Mouse (Mus musculus) liver, adult 2 months (tissue): Measurements from ENCODE around the gene Rap1gds1.

ENCODE experiments used
- CTCF ChIP-seq: fragments of 200-500 bp; IDR thresholded peaks from 2 replicates; pipeline ENCODE4 v1.5.1; 2011; ENCODE audit warnings: low read depth, low read length, control low read depth
- POLR2A ChIP-seq: fragments of 200-500 bp; IDR thresholded peaks from 2 replicates; pipeline ENCODE4 v1.6.1; 2011; ENCODE audit warnings: low read length, control low read depth; ENCODE audit not compliant: insufficient read depth; ENCODE audit errors: extremely low read depth

DNA sequence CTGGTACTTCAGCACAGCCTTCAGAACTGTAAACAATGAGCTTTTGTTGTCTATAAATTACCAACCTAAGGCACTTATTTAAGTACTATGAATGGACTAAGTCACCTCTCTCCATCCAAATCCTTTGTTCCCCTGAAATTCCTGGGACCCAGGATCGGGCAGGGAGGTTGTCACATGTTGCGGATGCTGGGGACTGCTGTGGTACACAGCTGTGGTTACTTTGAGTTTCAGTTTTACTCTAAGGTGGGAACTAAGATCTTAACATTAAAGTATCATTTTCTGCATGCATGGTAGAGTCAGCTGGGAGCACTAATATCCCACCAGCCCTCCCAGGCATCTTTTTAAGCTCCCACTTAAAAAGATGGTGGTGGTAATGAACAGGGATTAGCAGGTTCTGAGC is 165.7 kb downstream of the Rap1gds1 start:
- TF ChIP-seq POLR2A (no peak), CTCF (no peak)
